Mouse (Mus musculus): ENCODE data around the gene Zfp644. TPM values are rescaled to one million over a fixed set of nuclear protein-coding genes. Genes with fewer than 3 reads are reported as not detected.

The Zfp644 gene
- polyA plus RNA-seq, 2 experiments = 38.9 to 85.4 TPM

- no peaks in the 10 kb centered on the region for H3K4me1 ChIP-seq (ENCODE audit: control insufficient read depth, insufficient read depth, low read length)
- ATAC-seq (ENCODE audit: low FRiP score, low read depth) = no peak
These were observed 47.1 kb downstream of the Zfp644 start for GRCm38 (mm10) chr5:106649995-106650394.

GRCm38 (mm10) chr5:106649441-106649840, 47.6 kb downstream of the Zfp644 start:
- no peak for TF ChIP-seq POLR2A (IDR thresholded peaks at IDR 0.05; ENCODE audit: borderline replicate concordance, extremely low read depth, insufficient read depth, insufficient read length)

More at GRCm38 (mm10) chr5:106649995-106650394, 47.1 kb downstream of the Zfp644 start:
- Histone ChIP-seq H3K9ac (ENCODE audit: low read depth, low read length, severe bottlenecking) (no peak overlapping the region), H3K4me3 (replicated peaks; ENCODE audit: low read length) (no peak overlapping the region), H3K27me3 (ENCODE audit: control insufficient read depth, insufficient read depth, low read length) (no peaks in the 10 kb centered on the region), H3K36me3 (ENCODE audit: control insufficient read depth, insufficient read depth, low read length) (peaks cover 17% of the 10 kb centered on the region), H3K27ac (replicated peaks; ENCODE audit: low read depth, low read length) (no peak overlapping the region), H3K9me3 (ENCODE audit: control insufficient read depth, low read length) (no peaks in the 10 kb centered on the region), H3K4me2 (replicated peaks; ENCODE audit: low read depth, low read length, severe bottlenecking) (no peak overlapping the region)
- no peak for TF ChIP-seq POLR2A (IDR thresholded peaks at IDR 0.05; ENCODE audit: borderline replicate concordance, extremely low read depth, insufficient read depth, insufficient read length)
- DNase-seq (ENCODE audit: low spot score) = no peak

GRCm38 (mm10) chr5:106643434-106643833, 53.7 kb downstream of the Zfp644 start:
- H3K9ac ChIP-seq (ENCODE audit: low read depth, low read length, severe bottlenecking) = no peak overlapping the region

More at GRCm38 (mm10) chr5:106649441-106649840, 47.6 kb downstream of the Zfp644 start:
- Histone ChIP-seq H3K36me3 (ENCODE audit: control insufficient read depth, insufficient read depth, low read length) (peaks cover 17% of the 10 kb centered on the region), H3K4me3 (replicated peaks; ENCODE audit: low read length) (no peak overlapping the region), H3K9ac (ENCODE audit: low read depth, low read length, severe bottlenecking) (no peak overlapping the region), H3K4me1 (ENCODE audit: control insufficient read depth, insufficient read depth, low read length) (no peaks in the 10 kb centered on the region), H3K27me3 (ENCODE audit: control insufficient read depth, insufficient read depth, low read length) (no peaks in the 10 kb centered on the region), H3K4me2 (replicated peaks; ENCODE audit: low read depth, low read length, severe bottlenecking) (no peak overlapping the region), H3K9me3 (ENCODE audit: control insufficient read depth, low read length) (no peaks in the 10 kb centered on the region), H3K27ac (replicated peaks; ENCODE audit: low read depth, low read length) (no peak overlapping the region)
- DNase-seq (ENCODE audit: low spot score) (no peak), ATAC-seq (ENCODE audit: low FRiP score, low read depth) (no peak)

GRCm38 (mm10) chr5:106641876-106642275, 55.2 kb downstream of the Zfp644 start:
- no peak for DNase-seq (ENCODE audit: low spot score)
- Histone ChIP-seq H3K9ac (ENCODE audit: low read depth, low read length, severe bottlenecking) (no peak overlapping the region), H3K4me3 (replicated peaks; ENCODE audit: low read length) (no peak overlapping the region), H3K4me2 (replicated peaks; ENCODE audit: low read depth, low read length, severe bottlenecking) (no peak overlapping the region), H3K27ac (replicated peaks; ENCODE audit: low read depth, low read length) (no peak overlapping the region), H3K36me3 (ENCODE audit: control insufficient read depth, insufficient read depth, low read length) (peaks cover 15% of the 10 kb centered on the region), H3K27me3 (ENCODE audit: control insufficient read depth, insufficient read depth, low read length) (no peaks in the 10 kb centered on the region), H3K9me3 (ENCODE audit: control insufficient read depth, low read length) (no peaks in the 10 kb centered on the region), H3K4me1 (ENCODE audit: control insufficient read depth, insufficient read depth, low read length) (no peaks in the 10 kb centered on the region)
- no peak for ATAC-seq (ENCODE audit: low FRiP score, low read depth)
- TF ChIP-seq POLR2A (IDR thresholded peaks at IDR 0.05; ENCODE audit: borderline replicate concordance, extremely low read depth, insufficient read depth, insufficient read length) = no peak
- WGBS = 75% methylated on average over 3 of the region's 3 CpGs

More at GRCm38 (mm10) chr5:106643434-106643833, 53.7 kb downstream of the Zfp644 start:
- ATAC-seq (ENCODE audit: low FRiP score, low read depth) (no peak), DNase-seq (ENCODE audit: low spot score) (no peak)
- no peak overlapping the region for H3K4me2 ChIP-seq (replicated peaks; ENCODE audit: low read depth, low read length, severe bottlenecking)
- H3K36me3 ChIP-seq (ENCODE audit: control insufficient read depth, insufficient read depth, low read length) = no peaks in the 10 kb centered on the region
- H3K4me1 ChIP-seq (ENCODE audit: control insufficient read depth, insufficient read depth, low read length) = no peaks in the 10 kb centered on the region
- WGBS = 73% methylated on average over 4 of the region's 4 CpGs
- no peak for TF ChIP-seq POLR2A (IDR thresholded peaks at IDR 0.05; ENCODE audit: borderline replicate concordance, extremely low read depth, insufficient read depth, insufficient read length)
- no peaks in the 10 kb centered on the region for H3K9me3 ChIP-seq (ENCODE audit: control insufficient read depth, low read length)
- no peaks in the 10 kb centered on the region for H3K27me3 ChIP-seq (ENCODE audit: control insufficient read depth, insufficient read depth, low read length)
- no peak overlapping the region for H3K27ac ChIP-seq (replicated peaks; ENCODE audit: low read depth, low read length)
- H3K4me3 ChIP-seq (replicated peaks; ENCODE audit: low read length) = no peak overlapping the region

GRCm38 (mm10) chr5:106640235-106640809, 56.8 kb downstream of the Zfp644 start:
- Histone ChIP-seq H3K9ac (ENCODE audit: low read depth, low read length, severe bottlenecking) (no peak overlapping the region), H3K9me3 (ENCODE audit: control insufficient read depth, low read length) (no peaks in the 10 kb centered on the region), H3K4me3 (replicated peaks; ENCODE audit: low read length) (no peak overlapping the region), H3K27me3 (ENCODE audit: control insufficient read depth, insufficient read depth, low read length) (no peaks in the 10 kb centered on the region), H3K27ac (replicated peaks; ENCODE audit: low read depth, low read length) (no peak overlapping the region), H3K4me2 (replicated peaks; ENCODE audit: low read depth, low read length, severe bottlenecking) (no peak overlapping the region), H3K4me1 (ENCODE audit: control insufficient read depth, insufficient read depth, low read length) (no peaks in the 10 kb centered on the region), H3K36me3 (ENCODE audit: control insufficient read depth, insufficient read depth, low read length) (peaks cover 31% of the 10 kb centered on the region)
- no peak for TF ChIP-seq POLR2A (IDR thresholded peaks at IDR 0.05; ENCODE audit: borderline replicate concordance, extremely low read depth, insufficient read depth, insufficient read length)
- 49% methylated on average over 5 of the region's 5 CpGs for WGBS
- no peak for DNase-seq (ENCODE audit: low spot score)
- ATAC-seq (ENCODE audit: low FRiP score, low read depth) = no peak
